Mouse (Mus musculus) spleen, adult 2 months (tissue): ENCODE data around the gene Dcaf15.

ENCODE experiments used
- CTCF ChIP-seq: fragments of 200-500 bp; IDR thresholded peaks from 2 replicates; pipeline ENCODE4 v1.5.1; 2011; ENCODE audit warnings: mild to moderate bottlenecking, inconsistent platforms; ENCODE audit not compliant: insufficient read depth, insufficient read length, insufficient replicate concordance; ENCODE audit errors: extremely low read depth
- POLR2A ChIP-seq: fragments of 200-500 bp; IDR thresholded peaks from 2 replicates; pipeline ENCODE4 v1.6.1; 2011; ENCODE audit warnings: low read depth, low read length, inconsistent platforms

GRCm38 (mm10) chr8:84126742-84127141 lies 22.2 kb upstream of the Dcaf15 start:
- TF ChIP-seq CTCF (no peak), POLR2A (no peak)
